Mouse (Mus musculus): ENCODE measurements around the gene Zfp978.
"Not testable (repeated sequence)": the region's sequence is repeated elsewhere in the genome, so short reads cannot be mapped to it uniquely, and the experiment has no call there.

Gene Zfp978

DNA sequence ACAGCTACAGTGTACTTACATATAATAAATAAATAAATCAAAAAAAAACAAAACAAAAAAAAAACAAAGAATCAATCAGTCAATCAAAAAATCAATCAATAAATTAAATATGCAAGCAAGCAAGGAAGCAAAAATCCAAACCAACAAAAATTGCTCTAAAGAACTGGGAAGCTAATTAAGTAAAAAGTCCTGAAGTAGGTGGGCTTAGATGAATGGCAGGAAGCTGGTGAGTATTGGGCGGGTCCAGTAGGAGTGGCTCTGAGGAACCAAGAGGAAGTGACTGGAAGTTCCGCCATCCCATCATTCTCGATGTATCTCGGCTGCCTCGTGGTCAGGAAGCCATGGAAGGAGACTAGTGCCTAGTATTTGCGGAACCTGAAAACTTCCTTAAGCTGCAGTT is at the start of gene Zfp978:
Gene Zfp978 (plus strand): TSS at position 301 of the 400 bp plus-strand sequence.
- not testable (repeated sequence) for DNase-seq

DNA sequence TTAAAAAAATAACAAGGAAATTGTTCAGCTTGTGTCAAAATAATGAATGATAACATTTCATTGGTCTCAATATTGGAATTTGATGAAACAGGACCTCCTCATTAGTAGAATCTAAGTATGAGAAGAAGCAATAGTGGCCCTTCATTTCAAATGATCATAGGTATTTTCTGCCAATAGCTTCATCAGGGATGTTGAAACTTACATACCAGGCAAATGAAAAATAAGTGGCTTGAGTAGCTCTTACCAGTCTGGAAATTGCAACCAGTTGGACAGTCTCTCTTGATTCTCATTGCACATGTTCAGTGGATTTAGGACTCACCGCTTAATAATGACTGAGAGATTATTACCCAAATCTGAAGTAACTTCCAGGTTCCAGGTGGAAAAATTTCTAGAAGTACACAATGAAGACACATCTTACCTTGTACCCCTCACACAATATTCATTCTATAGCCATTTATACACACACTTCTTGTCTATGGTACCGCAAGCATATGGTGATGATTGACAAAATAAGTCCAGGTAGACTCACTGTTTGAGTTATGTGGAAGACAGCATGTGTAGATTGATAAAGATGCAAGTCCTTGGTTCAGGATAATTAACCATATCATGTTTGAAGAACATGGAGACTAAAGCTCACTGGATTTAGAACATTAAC is 25.9 kb upstream of the Zfp978 start:
- not testable (repeated sequence) for DNase-seq

DNA sequence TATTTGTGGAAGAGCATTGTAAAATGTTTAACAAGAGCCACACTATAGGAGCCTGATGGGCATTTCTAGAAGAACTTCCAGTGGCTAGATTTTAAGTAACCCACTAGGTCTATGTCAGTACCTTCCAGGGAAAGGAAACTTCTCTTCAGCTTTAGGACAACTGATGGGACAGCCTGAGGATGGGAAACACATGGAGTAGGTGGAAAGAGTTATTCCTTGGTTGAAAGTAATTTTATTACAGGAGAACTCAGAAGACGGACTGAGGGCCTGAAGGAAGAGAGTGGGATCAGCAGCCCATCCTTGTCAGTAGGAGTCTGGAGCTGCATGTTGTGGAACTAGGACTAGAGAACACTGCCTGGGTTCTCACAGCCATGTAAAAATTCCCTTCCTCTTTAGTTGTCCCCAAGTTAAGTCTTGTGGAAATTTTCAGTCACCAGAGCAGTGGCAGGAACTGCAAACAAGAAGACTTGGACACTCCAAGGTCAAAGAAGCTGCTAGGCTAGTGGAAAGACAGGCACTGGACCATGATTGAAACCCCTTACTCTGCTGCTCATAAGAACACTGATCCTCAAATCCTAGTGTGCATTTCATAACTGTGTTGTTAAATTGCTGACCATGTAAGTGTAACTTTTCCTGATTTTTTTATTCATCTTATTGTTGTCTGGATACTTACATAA is 25.3 kb upstream of the Zfp978 start:
- not testable (repeated sequence) for DNase-seq

DNA sequence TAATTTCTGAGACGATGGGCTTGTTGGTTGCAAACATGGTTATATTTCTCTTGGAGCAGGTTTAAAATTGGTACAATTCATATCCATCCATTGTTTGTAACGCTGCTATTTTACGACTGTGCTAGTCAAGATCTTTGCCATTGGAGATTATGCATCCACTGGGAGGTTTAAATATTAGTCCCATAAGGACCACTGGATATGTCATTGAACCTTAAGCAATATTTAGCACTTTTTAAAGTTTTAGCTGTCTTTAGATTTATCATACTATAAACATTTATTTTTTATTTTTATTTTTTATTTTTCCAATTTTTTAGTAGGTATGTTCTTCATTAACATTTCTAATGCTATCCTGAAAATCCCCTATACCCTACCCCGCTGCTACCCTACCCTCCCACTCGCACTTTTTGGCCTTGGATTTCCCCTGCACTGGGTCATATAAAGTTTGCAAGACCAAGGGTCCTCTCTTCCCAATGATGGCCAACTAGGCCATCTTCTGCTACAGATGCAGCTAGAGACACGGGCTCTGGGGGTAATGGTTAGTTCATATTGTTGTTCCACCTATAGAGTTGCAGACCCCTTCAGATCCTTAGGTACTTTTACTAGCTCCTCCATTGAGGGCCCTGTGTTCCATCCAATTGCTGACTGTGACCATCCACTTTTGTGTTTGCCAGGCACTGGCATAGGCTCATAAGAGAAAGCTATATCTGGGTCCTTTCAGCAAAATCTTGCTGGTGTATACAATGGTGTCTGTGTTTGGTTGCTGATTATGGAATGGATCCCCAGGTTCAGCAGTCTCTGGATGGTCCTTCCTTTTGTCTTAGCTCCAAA is 24.5 kb upstream of the Zfp978 start:
- not testable (repeated sequence) for DNase-seq

DNA sequence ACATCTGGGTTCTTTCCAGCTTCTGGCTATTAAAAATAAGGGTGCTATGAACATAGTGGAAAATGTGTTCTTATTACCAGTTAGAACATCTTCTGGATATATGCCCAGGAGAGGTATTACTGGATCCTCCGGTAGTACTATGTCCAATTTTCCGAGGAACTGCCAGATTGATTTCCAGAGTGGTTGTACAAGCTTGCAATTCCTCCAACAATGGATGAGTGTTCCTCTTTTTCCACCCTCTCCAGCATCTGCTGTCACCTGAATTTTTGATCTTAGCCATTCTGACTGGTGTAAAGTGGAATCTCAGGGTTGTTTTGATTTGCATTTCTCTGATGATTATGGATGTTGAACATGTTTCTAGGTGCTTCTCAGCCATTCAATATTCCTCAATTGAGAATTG is 23.6 kb upstream of the Zfp978 start:
- DNase-seq = not testable (repeated sequence)

DNA sequence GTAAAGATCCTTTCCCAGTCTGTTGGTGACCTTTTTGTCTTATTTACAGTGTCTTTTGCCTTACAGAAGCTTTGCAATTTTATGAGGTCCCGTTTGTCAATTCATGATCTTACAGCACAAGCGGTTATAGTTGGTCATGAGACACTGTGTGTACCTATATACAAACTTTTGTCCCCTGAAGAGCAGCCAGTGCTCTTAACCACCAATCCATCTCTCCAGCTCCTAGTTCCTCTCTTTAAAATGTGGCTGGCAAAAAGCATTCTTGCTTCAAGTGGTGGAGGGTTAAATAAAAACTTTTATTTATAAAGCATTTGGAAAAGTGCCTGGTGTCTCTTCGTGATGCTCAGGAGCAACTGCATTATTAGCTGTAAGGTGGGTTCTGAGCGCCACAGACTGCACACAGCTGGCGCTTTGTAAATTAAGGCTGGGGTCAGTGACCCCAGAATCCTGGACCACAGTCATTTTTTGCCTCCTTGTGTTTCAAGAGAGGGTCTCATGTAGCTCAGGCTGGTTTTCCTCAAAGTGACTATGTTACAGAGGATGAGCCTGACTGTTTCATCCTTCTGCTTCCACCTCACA is 23.0 kb upstream of the Zfp978 start:
- DNase-seq = no peak

DNA sequence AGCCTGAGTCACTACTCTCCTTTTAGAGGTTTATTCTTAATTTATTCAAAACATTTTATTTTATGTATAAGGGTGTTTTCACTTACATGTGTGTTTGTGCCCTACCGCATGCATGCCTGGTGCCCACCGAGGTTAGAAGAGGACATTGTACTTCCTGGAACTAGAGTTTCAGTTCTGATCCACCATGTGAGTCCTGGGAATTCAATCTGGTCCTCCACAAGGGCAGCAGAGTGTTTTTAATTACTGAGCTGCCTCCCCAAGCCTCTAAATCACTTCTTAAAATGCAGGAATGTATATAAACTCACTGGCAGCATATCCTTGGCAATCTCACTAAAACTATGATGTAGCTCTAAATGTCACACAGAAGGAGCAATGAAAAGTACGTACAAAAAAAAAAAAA is 22.4 kb upstream of the Zfp978 start:
- DNase-seq = not testable (repeated sequence)

DNA sequence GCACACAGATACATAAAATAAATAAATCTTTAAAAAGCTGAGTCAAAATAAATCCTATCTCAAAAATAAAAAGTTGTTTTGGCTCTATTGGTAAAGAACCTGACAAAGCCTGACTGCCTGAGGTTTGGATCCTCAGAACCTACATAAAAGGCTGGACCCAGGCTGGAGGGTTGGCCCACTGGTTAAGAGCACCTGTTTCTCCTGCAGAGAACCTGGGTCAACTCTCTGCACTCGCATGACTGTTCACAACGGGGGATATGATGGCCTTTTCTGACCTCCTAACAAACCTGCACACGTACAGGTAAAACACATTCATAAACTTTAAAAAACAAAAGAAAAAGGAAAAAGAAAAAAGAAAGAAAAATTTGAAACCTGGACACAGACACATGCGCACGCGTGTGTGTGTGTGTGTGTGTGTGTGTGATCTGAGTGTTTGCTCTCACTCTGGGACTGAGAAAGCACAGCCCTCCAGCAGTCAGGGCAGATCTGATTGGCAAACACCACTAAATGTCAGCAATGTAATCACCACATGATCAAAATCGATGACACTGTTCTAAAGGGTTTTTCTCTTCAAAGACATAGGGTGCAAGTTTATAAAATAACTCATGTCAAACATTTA is 21.4 kb upstream of the Zfp978 start:
- DNase-seq = not testable (repeated sequence)

DNA sequence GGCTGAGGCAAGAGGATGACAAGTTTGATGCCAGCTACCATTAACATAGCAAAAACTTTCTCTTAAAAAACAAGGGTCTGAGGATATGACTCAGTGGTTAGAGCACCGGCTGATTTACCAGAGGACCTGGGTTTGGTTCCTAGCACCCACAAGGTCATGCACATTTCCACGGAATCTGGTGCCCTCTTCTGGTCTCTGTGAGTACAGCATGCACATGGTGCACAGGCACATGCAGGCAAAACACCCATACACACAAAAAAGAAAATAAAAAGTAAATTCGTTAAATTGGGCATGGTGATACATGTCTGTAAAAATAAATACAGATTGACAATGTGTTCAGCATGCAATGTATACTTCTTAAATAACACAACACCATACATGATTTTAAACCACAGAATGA is 20.9 kb upstream of the Zfp978 start:
- not testable (repeated sequence) for DNase-seq

DNA sequence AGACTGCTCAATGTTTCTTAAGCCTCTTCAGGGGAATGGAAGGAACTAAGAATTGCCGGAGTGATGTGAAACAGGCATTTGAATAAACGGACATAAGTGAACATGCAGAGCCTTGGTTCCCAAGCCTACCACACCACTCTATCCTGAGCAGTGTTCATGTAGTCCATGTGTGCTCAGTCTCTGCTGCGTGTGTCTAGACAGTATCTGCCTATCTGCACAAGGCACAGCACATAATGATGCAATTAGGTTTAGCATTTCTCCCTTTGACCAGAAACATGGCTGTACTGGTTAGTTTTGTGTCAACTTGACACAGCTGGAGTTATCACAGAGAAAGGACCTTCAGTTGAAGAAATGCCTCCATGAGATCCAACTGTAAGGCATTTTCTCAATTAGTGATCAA is 20.2 kb upstream of the Zfp978 start:
- DNase-seq = not testable (repeated sequence)

DNA sequence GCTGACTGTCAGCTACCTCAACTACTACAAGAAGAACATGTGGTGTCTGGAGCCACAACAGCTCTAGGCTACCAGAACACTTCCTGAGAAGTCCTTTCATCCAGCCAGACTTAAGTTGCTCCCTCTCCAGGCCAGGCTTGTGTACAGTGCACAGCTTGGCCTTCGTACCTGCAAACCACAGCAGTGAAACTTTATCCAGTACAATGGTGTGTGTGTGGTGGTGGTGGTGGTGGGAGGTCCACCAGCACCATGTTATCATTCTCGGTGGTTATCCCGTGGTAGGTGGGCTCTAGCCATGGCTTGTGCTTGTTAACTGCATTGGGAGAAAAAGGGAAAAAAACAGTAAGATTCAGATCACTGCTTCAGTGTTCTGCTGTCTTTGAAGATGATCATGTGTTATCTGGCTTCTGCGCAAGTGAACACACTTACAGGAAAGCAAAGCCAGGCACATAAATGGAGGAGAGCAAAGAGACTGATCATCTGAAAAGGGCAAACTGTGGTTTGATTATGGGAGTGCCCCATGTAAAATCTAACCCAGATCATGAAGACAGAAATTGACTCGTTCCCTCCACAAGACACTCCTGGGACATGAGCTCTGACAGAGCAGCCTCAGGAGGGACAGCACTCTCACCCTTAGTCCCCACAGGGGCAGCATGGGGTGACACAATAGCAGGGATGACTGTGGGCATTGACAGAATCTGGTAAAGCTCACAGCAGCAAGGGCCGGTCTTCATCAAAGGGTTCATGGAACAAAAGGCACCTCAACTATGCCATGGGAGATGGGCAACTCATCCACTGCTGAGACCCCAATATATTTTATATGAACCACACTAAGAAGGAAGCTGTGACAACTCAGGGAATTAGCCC is 17.8 kb upstream of the Zfp978 start:
- not testable (repeated sequence) for DNase-seq

DNA sequence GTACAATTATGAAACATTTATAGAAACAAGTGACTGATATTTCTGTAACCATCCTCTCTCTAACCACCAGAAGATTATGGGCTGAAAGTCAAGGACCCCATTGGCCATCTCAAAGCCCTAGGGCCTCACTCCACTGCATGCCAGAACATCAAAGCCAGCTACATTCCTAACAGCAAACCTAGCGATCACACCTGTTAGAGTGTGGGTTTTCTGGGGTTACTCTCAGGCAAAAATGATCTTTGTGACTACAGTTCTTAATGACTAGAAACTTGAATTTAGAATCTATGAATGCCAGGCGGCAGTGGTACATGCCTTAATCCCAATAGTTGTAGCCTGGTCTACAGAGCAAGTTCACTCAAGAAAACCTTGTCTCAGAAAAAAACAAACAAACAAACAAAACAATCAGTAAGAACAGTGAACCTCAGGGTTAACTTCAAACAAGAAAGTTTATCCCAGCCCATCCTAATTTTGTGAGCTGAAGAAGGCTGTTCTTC is 16.0 kb upstream of the Zfp978 start:
- not testable (repeated sequence) for DNase-seq

DNA sequence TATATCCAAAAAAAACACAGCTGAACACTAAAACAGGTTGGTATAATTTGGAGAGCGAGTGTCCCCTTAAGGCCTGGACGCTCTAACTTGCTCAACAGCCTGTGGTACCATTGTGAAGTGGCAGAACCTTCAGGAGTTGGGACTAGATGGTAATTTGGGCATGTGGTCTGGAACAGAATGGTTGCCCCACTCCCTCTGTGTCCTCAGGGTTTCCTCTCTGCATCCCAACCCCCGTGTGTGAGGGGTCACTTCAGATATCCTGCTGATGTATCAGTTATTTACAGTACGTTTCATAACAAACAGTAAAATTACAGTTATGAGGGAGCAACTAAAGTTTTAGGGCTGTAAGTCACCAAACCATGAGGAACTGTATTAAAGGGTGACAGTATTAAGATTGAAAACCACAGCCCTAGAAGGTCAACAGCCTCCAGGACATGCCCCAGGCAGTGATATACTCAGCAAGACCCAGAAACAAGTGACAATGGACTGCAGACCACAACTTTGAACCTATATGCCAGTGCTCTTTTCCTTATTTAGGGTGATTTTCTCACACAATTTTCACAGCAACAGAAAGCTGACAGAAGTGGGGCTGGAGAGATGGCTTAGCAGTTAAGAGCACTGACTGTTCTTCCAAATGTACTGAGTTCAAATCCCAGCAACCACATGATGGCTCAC is 14.6 kb upstream of the Zfp978 start:
- DNase-seq = not testable (repeated sequence)

DNA sequence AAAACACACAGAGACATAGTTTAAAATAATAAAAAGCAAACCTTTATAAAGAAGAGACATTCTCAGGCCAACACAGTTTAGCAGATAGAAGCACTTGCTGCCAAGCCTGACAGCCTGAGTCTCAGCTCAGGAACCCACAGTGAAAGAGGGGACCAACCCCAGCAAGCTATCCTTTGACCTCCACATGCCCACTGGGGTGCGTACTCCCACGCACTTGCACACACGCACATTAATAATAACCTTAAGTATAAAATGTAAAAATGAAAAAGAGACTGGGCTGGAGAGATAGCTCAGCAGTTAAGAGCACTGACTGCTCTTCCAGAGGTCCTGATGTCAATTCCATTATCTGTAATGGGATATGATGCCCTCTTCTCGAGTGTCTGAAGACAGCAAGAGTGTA is 13.8 kb upstream of the Zfp978 start:
- DNase-seq = not testable (repeated sequence)

DNA sequence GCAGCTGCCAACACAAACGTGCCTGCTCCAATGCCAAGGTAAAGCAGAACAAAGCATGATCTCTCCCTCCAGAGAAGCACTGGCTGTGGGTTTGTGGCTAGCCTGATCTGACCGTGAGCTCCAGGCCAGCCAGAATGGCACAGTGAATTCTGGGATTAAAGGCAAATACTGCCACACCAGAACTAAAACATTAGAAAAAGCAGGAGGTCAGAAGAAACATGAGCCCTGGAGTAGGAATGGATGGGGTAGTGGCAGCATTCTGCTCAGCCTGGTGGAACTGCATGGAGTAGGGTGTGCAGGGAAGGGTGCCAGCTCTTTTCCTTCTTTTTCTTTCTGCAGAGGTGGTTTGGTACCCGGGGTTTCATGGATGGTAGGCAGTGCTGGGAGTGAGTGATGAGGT is 13.2 kb upstream of the Zfp978 start:
- not testable (repeated sequence) for DNase-seq

DNA sequence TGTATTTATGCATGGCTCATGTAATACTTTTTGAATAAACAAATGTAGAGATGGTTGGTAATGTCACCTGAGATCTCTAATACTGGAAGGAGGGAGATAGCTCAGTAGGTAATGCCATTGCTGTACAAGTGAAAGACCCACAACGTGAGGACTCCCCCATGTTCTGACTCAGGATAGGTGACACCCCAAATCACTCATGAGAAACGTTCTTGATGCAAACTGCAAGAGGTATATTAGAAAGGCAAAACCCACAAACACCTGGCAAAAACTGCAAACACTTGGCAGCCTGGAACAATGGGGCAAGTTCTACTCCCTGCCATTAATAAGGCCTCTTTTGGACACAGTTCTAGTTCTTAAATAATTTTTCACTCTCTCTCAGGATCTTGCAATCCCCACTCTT is 12.7 kb upstream of the Zfp978 start:
- DNase-seq = not testable (repeated sequence)

DNA sequence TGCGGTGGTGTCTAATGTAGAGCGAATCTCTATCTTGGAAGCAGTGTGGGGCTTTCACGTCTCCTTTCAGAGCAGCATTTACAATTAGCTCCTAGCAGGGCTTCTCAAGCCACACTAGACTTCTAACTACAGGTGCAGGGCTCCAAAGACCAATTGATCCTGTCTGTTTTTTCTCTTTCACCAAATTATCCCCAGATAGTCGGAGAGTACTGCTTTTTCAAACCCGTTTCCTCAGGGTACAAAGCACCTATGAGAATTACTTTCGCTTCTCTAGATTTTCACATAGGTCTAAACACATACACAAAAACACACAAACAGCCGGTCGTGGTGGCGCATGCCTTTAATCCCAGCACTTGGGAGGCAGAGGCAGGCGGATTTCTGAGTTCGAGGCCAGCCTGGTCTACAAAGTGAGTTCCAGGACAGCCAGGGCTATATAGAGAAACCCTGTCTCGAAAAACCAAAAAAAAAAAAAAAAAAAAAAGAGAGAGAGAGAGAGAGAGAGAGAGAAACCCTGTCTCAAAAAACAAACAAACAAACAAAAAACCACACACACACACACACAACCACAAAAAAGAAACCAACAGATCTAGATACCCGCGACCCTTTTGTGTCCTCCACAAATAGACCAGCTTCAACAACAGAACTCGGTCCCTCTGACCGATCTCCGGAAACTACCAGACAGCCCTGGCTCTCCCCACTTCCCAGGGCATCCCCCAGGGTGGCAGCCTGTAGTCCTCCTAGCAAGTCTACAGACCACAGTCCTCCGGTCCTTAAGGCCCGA is 12.0 kb upstream of the Zfp978 start:
- not testable (repeated sequence) for DNase-seq

DNA sequence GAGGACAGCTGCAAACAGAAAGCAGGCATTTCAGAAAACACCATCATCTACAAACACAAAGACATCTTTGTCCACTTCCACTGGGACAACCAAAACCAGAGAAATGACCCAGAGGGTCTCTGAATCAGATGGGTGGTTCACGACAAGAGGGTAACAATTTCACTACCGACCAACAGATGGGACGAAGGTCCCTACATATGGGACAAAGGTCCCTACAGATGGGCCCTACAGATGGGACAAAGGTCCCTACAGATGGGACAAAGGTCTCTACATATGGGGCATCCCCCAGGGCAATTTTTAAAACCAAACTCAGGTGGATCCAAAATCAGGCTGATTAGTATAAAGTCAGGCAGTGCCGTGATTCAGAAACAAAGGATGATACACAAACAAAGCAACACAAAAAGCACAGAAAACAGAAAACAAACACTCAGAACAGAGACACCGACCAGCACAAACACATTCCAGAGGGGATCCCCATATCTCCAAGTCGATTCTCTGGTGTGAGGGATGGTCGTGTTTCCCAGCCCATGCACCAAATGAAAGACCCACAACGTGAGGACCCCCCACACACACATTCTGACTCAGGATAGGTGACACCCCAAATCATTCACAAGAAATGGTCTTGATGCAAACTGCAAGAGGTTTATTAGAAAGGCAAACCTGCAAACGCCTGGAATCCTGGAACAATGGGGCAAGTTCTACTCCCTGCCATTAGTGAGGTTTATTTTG is 11.3 kb upstream of the Zfp978 start:
- not testable (repeated sequence) for DNase-seq

DNA sequence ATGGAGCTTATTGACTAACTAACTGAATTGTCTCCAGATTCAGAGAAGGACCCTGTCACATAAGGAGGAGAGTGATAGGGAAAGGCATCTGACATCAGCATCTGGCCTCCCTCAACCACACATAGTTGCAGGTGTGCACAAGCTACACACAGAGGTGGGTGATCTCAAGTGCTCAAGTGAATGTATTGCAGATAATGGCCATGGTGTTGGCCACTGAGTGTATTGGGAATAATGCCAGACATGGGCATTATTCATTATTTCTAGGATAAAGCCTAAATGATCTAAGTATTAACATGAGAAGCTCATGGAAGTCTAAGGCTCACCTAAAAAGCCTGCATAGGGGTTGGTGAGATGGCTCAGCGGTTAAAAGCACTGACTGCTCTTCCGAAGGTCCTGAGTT is 10.6 kb upstream of the Zfp978 start:
- not testable (repeated sequence) for DNase-seq

Measured in cerebellum, adult 9-11 months (tissue).